Mouse (Mus musculus) liver, adult 2 months (tissue): ENCODE measurements at regions not wholly inside any gene's neighbourhood (a gene's known extent, or its start where the extent isn't known, plus 50 kb on each side); places are given as distances from the start of the nearest gene placed in this dataset.

Experiments
- CTCF ChIP-seq: fragments of 200-500 bp; IDR thresholded peaks from 2 replicates; pipeline ENCODE4 v1.5.1; 2011; ENCODE audit warnings: low read depth, low read length, control low read depth
- POLR2A ChIP-seq: fragments of 200-500 bp; IDR thresholded peaks from 2 replicates; pipeline ENCODE4 v1.6.1; 2011; ENCODE audit warnings: low read length, control low read depth; ENCODE audit not compliant: insufficient read depth; ENCODE audit errors: extremely low read depth

GRCm38 (mm10) chr1:83568746-83569145, 160.7 kb upstream of the Sphkap start:
- TF ChIP-seq CTCF (no peak), POLR2A (no peak)
